Mouse (Mus musculus) liver, embryonic 14.5 days (tissue): ENCODE data around the gene Cracr2b. TPM values are rescaled to one million over a fixed set of nuclear protein-coding genes. Genes with fewer than 3 reads are reported as not detected.
"Not testable (repeated sequence)": the region's sequence is repeated elsewhere in the genome, so short reads cannot be mapped to it uniquely, and the experiment has no call there.

Source experiments
- ATAC-seq: fragments of 200-750 bp; cut with Nextera tagmentation; 2 replicates; pipeline ENCODE4 v1.8.0; 2017; ENCODE audit warnings: moderate number of reproducible peaks, mild to moderate bottlenecking, moderate library complexity; ENCODE audit not compliant: insufficient read depth
- DNase-seq, 3 experiments: peaks; one replicate each; pipeline ENCODE4 v3.0.0-alpha.2; 2012 to 2013; ENCODE audit warnings: low read depth in 3 of 3, low spot score in 3 of 3
- H3K27ac ChIP-seq: fragments of 300-500 bp; sonication (generic); 2 replicates; pipeline ENCODE4 v1.5.1; 2014; ENCODE audit warnings: moderate library complexity, mild to moderate bottlenecking, control low read depth, inconsistent platforms
- H3K27me3 ChIP-seq: fragments of 300-500 bp; sonication (generic); 2 replicates; pipeline ENCODE4 v1.6.1; 2014; ENCODE audit warnings: mild to moderate bottlenecking, low read length, moderate library complexity; ENCODE audit not compliant: control insufficient read depth, insufficient read depth
- H3K36me3 ChIP-seq: fragments of 300-500 bp; sonication (generic); replicated peaks from 2 replicates; pipeline ENCODE4 v1.6.1; 2014; ENCODE audit warnings: low read depth; ENCODE audit not compliant: control insufficient read depth, insufficient read depth
- H3K4me1 ChIP-seq, 2 experiments: fragments of 200-500 bp in 1 of 2; fragments of 300-500 bp in 1 of 2; sonication (generic) in 1 of 2; replicated peaks; 2 replicates each; pipeline ENCODE4 v1.6.1; 2012 to 2014; ENCODE audit warnings: antibody characterized with exemption in 1 of 2, inconsistent platforms in 1 of 2, low read length in 1 of 2; ENCODE audit not compliant: control insufficient read depth in 2 of 2, insufficient read depth in 2 of 2
- H3K4me2 ChIP-seq: fragments of 300-500 bp; sonication (generic); 2 replicates; pipeline ENCODE4 v1.6.1; 2014; ENCODE audit warnings: low read depth, mild to moderate bottlenecking, control low read depth, moderate library complexity
- H3K4me3 ChIP-seq, 2 experiments: fragments of 200-500 bp in 1 of 2; fragments of 300-500 bp in 1 of 2; sonication (generic) in 1 of 2; 2 replicates each; pipeline ENCODE4 v1.5.1; 2012 to 2014; ENCODE audit warnings: low read depth in 2 of 2, low read length in 2 of 2, mild to moderate bottlenecking in 2 of 2, control low read depth in 1 of 2, inconsistent platforms in 1 of 2, moderate library complexity in 1 of 2; ENCODE audit not compliant: insufficient read depth in 1 of 2
- H3K9ac ChIP-seq: fragments of 300-500 bp; sonication (generic); replicated peaks from 2 replicates; pipeline ENCODE4 v1.6.1; 2014; ENCODE audit warnings: mild to moderate bottlenecking, control low read depth, moderate library complexity
- H3K9me3 ChIP-seq: fragments of 300-500 bp; sonication (generic); 2 replicates; pipeline ENCODE4 v1.6.1; 2016; ENCODE audit warnings: low read length, mixed read lengths; ENCODE audit not compliant: control insufficient read depth
- CTCF ChIP-seq: IDR thresholded peaks from 2 replicates; pipeline ENCODE4 v1.5.1; 2016; ENCODE audit warnings: antibody characterized with exemption, low read depth, control low read depth
- EP300 ChIP-seq: IDR thresholded peaks from 2 replicates; pipeline ENCODE4 v1.6.1; 2016; ENCODE audit warnings: antibody characterized with exemption, low read depth
- WGBS: fragments of 180-500 bp; shearing (Covaris S2); extraction: QIAGEN DNeasy Blood & Tissue Kit; methylation state at CpG from one replicate; pipeline ENCODE4 v1.1.7; 2014; ENCODE audit not compliant: insufficient replicate concordance; 5-methylcytosine and 5-hydroxymethylcytosine counted together
- polyA plus RNA-seq, 2 experiments: library from polyadenylated mRNA; depleted of rRNA in 1 of 2; stranded (reverse) in 1 of 2; unstranded in 1 of 2; fragments of >200 nt; fragmentation: Nextera tagmentation in 1 of 2; extraction: Ambion mirVana in 1 of 2; gene quantifications; 2 replicates each; pipeline versions ENCODE4 v1.2.1 to v1.2.3; 2012 to 2014

Gene Cracr2b
- polyA plus RNA-seq, 2 experiments: 0.89 to 2.6 TPM

DNA sequence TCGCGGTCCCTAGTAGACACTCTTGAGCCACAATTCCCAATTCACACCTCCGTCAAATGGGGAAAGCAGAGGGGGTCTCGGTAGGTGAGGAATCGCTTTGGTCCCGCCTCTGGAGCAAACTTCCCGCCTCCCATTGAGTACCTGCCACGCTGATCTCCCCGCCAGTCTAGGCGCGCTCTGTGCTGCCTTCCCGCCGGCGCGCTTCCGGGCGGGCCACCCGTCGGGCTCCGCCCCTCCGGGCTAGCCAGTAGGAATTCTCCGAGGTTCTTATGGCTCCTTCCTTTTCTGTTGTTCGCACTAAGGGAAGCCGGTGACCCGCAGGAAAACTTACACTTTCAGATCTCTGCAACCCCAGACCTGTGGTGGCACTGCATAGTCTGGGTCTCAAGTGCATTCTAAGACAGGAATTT lies 17.1 kb upstream of the Cracr2b start, which contains the start of gene Pidd1:
Gene Pidd1 (minus strand): TSS at position 198 of the 410 bp plus-strand sequence.
- TF ChIP-seq CTCF (no peak), EP300 (no peak)
- Histone ChIP-seq H3K9me3 (no peaks in the 10 kb centered on the region), H3K27me3 (no peaks in the 10 kb centered on the region), H3K27ac (peak within 1 kb of the TSS; percentile 80), H3K9ac (peak within 1 kb of the TSS; percentile 72), H3K4me2 (peak within 1 kb of the TSS; percentile 90), H3K36me3 (peaks cover 36% of the 10 kb centered on the region), H3K4me3 (peak within 1 kb of the TSS; percentile 67 to 76), H3K4me1 (peaks cover 19 to 22% of the 10 kb centered on the region in 2 experiments)
- ATAC-seq: peak; percentile 65
- peak; percentile 68 to 72 (median 70) for DNase-seq
- WGBS: under 1% methylated on average over 25 of the region's 25 CpGs

GRCm38 (mm10) chr7:141446374-141446773 lies 14.5 kb upstream of the Cracr2b start:
- not testable (repeated sequence) for H3K27me3 ChIP-seq, DNase-seq, H3K9me3 ChIP-seq, H3K27ac ChIP-seq, ATAC-seq
- Histone ChIP-seq H3K4me1 (peaks cover 22 to 28% of the 10 kb centered on the region in 2 experiments), H3K4me2 (peak overlapping the region; percentile 73), H3K4me3 (peak overlapping the region in 1 of 2 experiments; percentile 76; a peak in 2 of 4 replicates), H3K9ac (peak overlapping the region; percentile 86; the same call in 1 of the 2 replicates), H3K36me3 (peaks cover 37% of the 10 kb centered on the region)
- 53% methylated on average over 3 of the region's 3 CpGs for WGBS

DNA sequence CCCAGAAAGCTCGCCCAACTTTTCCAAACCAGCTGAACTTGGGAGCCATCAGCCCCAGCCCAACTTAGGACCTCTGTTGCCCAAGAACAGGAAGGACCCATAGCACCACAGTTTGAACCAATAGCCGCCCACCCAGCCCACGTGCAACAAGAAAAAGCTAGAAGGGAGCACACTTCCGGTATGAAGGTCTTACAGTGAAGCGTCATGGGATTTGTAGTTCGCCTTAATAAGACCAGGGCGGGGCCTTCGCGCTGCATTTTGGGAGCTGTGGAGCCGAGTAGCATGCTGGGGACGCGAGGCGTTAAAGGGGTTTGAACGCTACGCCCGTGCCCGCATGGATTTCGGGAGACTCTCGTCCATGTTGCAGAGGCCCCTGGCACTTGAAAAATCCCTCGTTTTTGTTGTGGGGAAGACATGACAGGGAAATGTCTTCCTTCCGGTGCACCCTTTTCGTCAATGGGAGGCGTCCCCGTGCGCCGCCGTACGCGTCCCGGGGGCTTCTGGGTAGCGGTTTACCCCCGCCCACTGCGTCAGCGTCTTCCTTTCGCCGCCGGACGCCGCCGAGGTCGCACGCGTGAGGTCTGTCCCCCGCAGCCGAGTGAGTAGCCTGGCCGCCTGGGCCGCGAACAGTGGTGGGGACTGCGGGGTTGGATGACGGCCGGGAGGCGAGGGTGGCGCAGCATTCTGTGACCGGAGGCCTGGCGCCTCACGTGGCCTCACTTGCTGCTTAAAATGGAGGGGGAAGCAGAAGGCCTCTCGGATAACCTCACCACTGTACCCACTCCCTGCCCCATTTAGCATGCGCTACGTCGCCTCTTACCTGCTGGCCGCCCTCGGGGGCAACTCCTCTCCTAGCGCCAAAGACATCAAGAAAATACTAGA lies 13.5 kb upstream of the Cracr2b start, which contains the start of gene Rplp2:
Gene Rplp2 (plus strand): TSS at position 261 of the 882 bp plus-strand sequence.
- Histone ChIP-seq H3K4me1 (peaks cover 22 to 33% of the 10 kb centered on the region in 2 experiments), H3K27ac (peak within 1 kb of the TSS; percentile 84), H3K9me3 (no peaks in the 10 kb centered on the region), H3K4me2 (peak within 1 kb of the TSS; percentile 73), H3K4me3 (peak within 1 kb of the TSS; percentile 76 to 81), H3K9ac (peak within 1 kb of the TSS; percentile 86), H3K27me3 (no peaks in the 10 kb centered on the region), H3K36me3 (peaks cover 40% of the 10 kb centered on the region)
- DNase-seq: peak; percentile 85 to 88 (median 88)
- no peak; the same call in 1 of the 2 replicates for TF ChIP-seq CTCF
- ATAC-seq: peak; percentile 87
- under 1% methylated on average over 63 of the region's 63 CpGs for WGBS

DNA sequence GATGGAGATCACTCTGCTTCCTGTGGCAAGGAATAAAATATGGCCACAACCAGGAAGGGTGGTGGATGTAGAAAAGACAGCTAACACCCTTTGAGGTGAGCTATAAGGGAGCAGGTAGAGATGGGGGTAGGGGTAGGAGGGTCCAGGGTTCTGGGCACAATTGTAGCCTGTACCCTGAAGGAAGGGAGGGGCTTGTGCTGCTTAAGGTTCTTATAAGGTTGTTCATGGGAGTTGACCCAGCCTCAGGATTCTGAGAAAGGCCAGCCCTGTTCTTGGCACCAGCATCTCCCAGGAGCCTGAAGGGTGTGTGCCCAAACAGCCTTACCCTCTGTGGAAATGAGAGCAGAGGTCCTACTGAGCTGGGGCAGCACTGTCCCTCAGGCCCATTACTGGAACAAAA lies 9.0 kb upstream of the Cracr2b start:
- ATAC-seq (no peak), DNase-seq (no peak)
- TF ChIP-seq CTCF: no peak
- H3K4me2 ChIP-seq: no peak overlapping the region
- no peaks in the 10 kb centered on the region for H3K27me3 ChIP-seq
- H3K9me3 ChIP-seq: no peaks in the 10 kb centered on the region
- no peak overlapping the region; the same call in 1 of the 2 replicates for H3K27ac ChIP-seq
- no peak overlapping the region for H3K4me3 ChIP-seq
- peaks cover 40% of the 10 kb centered on the region for H3K36me3 ChIP-seq
- H3K4me1 ChIP-seq: peaks cover 15 to 31% of the 10 kb centered on the region in 2 experiments
- no peak overlapping the region; the same call in 1 of the 2 replicates for H3K9ac ChIP-seq

DNA sequence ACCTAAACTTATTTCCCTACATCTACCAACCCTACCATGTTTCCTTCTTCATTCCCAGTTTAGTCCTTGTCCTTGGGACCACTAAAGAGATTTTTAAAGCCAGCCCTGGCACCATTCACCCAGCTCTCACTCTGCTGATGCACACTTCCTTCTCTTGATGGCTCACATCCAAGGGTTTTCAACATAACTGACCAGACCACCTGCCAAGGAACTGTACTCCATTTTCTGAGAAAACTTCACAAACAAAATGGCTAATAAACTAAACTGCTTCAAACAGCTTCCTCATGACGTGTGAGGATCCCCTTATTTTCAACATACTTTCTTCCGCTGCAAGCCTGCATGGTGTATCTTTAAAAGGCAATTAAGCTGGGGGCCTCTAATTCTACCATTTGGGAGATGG lies 7.3 kb upstream of the Cracr2b start:
- DNase-seq (no peak), ATAC-seq (no peak)
- Histone ChIP-seq H3K27ac (no peak overlapping the region), H3K9ac (no peak overlapping the region), H3K9me3 (no peaks in the 10 kb centered on the region), H3K4me3 (no peak overlapping the region), H3K4me1 (peaks cover 9 to 28% of the 10 kb centered on the region in 2 experiments), H3K4me2 (no peak overlapping the region), H3K27me3 (no peaks in the 10 kb centered on the region), H3K36me3 (peaks cover 35% of the 10 kb centered on the region)
- TF ChIP-seq EP300: no peak
- TF ChIP-seq CTCF: no peak
- 65% methylated on average over 2 of the region's 2 CpGs for WGBS
